Mouse (Mus musculus) mesoderm, embryonic 11.5 days (tissue): Measurements from ENCODE around the gene Ints7.

Source experiments
- DNase-seq: peaks from one replicate; pipeline ENCODE4 v3.0.0-alpha.2; 2012; ENCODE audit warnings: low read depth, low spot score

Ints7 gene

DNA sequence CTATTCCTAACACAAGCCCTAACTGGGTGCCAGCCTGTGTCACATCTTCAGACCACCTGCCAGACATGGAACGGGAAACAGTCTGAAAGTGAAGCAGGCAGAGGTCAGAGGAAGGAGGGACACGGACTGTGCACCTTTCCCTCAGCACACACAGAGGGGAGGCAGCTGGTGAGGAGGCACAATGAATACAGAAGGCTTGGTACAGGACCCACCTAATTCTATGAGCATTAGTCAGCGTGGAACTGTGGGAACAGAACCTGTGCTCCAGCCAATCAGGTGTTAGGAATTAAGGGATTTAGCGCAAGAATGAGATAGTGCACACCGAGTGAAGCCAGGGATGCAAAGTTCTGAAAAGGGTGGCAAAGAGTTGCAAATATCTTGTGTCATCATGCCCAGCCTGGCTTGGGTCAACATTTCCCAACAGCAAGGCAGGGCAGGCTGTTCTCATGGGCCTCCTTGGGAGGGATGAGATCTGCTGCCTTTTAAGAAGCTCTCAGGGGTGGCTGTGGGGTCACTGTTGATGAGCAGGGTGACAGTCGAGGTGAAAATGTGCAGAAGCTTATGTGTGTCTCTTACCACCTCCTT is 57.2 kb downstream of the Ints7 start:
- no peak for DNase-seq

DNA sequence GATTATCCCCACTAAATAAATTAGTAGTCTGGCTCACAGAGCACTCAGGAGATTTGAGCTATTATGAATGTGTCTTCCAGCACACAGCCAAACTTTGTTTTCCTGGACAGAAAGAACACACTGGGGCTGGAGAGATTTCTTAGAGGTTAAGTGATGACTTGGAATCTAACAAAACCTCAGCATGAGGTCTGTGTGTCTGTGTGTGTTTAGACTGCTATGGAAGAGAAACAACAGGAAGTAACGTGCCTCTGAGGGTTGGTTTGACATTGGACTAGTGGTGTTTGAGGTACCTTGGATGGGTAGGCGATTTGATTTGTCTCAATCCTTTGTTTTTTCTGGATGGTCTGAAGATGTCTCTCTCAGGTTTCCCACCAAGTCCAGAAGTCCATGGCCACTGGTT is 58.7 kb downstream of the Ints7 start:
- DNase-seq = no peak

DNA sequence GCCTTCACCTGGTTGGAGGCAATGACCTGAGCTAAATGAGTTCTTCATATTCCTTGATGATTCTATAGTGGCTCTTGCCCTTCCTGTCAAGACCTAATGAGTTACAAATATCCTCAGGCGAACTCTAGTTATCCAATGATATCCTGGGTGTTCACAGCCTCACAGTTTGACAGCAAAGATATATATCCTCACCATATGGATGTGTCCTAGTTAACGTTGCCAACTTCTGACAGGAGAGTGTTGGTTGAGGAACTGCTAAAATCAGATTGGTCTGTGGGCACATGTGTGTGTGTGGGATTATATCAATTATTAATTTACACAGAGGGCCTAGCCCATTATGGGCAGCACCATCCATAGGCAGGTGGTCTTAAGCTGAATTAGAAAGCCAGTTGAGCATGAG is 63.0 kb downstream of the Ints7 start:
- DNase-seq = no peak

DNA sequence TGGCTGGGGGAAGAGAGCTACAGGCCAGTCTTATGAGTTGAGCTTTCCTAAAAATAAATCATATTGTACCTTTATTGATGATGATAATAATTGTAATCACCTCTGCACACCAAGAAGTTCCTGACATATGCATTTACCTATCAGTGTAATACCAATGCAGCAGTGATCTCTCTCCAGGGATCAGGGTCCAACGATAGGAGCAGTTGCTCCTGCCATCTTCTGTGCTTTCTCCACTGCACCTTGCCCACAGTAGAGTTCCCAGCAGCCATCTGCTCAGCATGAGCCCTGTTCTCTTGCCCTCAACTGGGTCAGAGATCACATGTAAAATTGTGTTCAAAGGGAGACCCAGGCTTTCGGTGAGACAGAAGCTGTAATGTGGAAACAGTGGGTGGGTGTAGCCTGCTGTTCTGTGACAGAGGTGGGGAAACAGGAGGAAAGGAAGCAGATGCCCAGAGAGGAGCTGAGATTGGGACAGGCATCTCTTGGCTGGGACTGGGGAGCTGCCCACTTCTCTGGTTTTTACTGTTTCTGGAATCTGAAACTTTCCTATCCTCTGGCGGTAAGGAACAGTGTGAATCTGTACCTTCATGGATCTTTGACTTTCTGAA is 63.9 kb downstream of the Ints7 start:
- DNase-seq = no peak

DNA sequence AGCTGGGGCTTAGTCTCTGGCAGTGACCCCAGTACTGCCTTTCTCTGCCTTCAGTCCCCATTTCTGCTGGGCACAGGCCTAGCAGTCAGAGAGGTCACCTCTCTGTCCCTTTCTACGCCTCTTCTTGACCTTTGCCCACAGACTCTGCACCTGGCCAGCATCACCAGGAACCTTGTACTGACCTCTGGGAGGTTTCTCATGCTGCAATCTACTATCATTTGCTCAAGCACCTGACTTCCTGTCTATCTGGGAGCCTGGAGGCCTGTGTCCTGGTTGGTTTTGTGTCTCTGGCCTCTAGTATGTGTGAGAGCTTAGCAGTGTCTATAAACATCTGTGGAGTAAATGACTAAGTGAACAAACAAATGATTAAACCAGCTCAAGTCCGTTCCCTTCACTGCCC is 64.7 kb downstream of the Ints7 start:
- DNase-seq = no peak

DNA sequence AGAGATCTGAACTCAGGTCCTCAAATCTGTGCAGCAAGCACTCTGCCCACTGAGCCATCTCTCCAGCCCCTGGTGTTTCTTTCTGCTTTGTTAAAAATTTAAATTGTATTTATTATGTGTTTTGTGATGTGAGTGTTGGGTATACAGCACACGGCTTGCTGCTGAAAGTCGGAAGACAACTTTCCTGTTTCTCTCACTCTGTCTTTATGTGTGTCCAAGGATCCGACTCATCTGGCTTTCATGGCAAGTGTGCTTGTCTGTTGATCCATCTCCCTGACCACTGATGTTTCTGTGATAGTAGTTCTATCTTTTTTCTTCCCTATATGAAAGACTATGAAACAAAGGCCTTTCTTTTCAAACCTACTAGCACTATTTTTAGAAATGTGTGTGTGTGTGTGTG is 65.4 kb downstream of the Ints7 start:
- DNase-seq = no peak

DNA sequence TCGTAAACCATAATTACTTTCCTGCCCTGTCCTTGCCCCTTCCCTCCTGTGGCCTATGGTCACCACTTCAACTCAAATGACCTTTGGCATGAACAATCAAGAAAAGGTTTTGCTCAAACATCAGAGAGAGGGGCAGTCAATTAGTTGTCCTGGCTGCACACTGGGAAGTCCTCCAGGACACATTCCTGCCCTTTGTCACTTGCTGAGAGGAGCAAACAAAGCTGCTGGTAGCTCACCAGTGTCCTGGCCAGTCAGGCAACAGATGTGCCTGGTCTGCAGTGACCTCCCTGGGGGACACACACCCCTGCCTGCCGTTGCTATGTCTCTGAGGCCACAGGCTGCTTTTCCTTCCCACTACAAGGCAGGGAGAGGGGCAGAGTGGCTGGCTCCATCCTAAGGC is 66.0 kb downstream of the Ints7 start:
- DNase-seq = peak; percentile 55

DNA sequence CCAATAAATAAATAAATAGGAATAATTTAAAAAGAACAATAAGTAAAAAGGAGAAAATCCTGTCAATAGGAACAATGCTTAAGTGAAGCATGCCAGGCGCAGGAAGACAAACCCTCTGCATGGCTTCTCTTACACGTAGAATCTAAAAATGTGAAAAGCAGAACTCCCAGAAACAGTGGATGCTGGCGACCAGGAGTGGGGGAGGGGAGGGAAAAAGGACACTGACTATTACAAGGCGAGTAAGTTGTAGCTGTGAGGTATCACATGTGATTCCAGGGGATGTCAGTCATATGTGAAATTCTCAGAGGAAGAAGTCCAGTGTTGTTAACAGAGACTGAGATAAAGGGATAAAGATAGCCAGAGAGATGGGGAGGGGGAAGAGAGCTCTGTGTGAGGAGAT is 67.5 kb downstream of the Ints7 start:
- no peak for DNase-seq

DNA sequence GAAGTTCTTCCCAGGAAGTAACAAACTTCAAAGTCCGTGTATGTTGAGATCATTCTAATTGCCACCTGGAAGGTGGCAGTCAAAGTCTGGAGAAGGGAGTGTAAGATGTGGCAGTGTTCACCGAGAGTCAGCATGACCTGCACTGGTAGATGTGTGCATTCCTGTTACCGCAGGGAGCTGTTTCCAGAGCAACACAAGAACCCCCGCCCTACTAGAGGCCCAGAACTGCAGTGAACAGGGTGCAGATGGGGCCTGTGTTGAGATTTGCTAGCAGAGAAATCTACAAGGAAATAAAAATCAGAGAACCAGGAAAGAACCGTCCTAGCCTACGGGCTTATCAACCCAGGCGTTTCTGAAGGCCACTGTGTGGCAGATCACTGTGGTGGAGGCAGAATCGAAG is 70.5 kb downstream of the Ints7 start:
- no peak for DNase-seq

DNA sequence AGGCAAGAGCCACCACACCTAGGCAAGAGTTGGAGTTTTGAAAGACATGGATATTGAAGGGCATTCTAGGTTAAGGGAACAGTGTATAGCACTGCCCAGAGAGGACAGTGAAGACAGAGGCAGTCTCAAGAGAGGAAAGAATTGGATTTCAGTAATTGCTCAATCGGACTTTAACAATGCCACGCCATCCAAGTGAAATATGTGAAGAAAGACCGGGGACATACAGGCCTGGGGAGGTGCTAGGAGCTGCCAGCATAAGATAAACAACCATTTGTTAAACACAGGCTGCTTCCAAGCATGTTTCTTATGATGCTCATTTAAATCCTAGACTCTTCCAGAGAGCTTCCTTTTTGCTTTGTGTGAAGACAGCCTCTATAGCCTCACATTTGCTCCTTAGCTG is 72.2 kb downstream of the Ints7 start:
- no peak for DNase-seq

DNA sequence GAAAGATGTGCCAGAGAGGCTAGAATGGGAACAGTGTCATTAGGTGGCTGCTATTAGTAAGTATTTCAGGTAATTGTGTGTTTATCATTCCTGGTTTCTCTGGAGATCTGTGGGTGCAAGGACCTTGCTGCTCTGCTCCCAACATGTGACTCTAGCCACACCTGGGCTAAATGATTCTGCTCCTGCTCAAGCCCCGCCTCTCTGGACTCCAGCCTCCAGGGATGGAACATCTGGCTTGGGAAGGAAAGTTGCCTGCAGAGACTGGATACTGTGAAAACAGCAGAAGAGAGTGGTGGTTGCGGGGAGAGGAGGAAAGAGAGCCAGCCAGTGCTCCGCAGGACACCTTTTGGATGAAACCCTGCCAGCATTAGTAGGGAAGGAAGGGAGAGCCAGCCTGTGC is 84.0 kb downstream of the Ints7 start:
- no peak for DNase-seq

DNA sequence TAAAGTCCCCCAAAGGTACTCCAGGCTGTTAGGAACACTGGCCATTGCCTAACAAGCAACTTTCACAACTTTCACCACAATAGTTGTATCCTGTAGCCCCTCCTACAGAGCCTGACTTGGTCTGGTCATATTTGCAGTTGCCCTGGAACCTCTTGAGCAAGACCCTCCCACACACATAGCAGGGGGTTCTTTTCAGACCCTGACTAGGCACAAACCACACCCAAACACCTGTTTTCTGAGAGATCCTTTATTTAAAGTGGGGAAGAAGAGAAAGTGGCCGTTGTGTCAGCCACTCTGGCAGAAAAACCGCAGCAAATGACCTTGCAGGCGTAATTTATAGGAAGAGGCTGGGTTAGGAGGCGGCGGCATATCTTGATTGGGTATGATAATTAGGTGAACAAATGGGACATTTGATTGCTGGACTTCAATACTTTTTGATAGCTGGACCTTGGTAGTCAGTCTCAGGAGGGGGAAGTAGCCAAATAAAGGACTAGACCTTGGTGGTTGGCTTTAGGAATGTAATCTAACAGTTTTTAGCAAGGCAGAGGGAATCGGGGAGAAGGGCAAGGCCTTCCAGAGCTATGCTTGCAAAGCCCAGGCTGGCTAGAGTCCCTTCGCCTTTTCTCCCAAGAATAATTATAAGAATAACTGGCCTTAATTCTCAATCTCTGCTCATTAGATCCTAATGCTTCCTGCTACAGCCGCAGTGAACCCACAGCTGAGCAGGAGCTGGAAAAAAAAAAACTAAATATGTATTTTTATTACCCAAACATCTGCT is 85.8 kb downstream of the Ints7 start:
- DNase-seq = no peak

DNA sequence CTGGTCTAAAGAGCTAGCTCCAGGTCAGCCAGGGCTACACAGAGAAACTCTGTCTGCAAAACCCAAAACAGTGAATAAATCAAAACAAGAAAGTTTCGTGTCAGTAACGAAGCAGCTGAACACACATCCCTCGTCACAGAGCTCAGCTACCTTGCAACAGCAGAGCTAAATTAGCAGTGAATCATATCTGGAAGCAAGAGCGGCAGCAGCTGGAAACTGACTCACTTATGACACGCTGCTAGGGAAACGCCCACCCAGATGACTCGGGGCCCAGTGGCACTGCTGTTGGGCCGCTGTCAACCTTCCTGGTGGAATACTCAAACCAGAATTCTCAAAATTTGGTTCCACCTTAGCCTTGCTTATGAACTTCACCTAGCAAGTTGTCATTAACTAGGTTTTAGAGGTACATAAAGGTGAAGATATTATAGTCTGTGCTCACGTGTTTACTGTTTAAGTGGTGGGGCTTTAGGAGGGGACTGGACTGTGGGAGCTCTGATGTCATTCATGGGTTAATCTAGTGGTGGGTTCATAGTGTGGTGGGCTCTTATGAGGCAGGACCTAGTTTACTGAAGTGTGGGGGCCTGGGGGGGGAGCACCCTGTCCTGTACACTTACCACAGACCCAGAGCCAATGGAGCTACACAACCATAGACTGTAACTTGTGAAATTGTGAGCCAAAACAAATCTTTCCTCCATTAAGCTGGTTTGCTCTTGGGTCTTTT is 86.9 kb downstream of the Ints7 start:
- DNase-seq = no peak

DNA sequence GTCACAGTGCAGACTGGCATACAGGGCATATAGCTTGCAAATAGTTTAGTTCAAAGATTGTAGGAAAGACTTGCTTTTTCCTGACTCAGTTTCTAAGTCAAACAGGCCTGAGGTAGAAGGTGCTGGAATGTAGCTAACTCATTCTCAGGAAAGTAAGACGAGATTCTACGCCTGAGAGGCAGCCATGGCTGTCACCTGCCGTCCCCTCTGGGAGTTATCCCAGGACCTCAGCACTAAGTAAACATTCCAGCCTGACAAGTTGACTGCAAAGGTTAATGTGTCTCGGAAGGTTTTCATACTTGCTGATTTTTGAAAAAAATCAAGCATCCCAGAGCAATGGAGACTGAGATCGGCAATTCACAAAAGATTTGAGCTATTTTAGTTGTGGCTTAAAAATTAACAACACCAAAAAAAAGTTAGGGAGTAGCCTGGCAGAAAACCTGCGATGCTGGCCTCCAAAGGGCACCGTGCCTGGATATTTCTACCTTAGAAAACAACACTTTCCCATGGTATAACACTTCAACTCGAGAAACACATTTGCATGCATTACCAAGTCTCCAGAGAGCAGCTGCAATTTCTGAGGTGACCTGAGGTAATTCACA is 87.6 kb downstream of the Ints7 start:
- no peak for DNase-seq

DNA sequence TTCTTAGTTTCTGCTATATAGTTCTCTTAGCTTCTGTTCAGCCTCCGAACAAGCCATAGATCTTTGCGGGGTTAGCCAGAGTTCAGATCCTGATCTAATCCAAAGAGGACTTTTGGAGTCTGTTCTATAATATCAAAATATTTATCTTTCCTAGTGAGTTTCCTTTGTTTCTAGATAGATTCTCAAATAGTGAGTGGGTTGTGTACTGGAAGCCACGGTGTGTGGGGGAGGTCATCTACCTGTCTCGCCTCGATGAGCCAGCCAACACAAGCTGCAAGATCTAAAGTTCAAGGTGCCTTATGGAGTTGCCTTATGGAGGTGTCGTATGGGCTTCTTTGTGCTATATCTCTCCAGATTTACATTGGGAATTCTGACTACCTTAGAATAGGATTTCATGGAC is 88.2 kb downstream of the Ints7 start:
- no peak for DNase-seq

DNA sequence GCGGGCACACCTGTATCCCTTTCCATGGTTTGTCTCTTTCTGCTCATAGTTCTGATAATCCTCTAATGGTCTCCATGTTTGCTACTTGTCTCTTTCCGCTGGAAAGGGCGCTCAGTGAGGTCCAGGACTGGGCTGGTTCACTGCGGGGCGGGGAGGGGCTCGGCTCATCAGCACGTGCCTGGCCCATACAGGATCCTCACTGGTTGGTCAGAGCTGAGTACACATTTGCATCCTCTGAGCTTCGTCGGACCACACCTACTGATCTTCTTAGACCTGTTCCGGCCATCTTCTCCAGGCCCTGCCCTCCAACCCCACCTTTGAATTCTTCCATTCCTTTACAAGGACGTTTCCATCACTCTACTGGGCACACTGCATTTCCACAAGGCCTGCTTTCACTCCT is 90.9 kb downstream of the Ints7 start:
- DNase-seq = no peak

DNA sequence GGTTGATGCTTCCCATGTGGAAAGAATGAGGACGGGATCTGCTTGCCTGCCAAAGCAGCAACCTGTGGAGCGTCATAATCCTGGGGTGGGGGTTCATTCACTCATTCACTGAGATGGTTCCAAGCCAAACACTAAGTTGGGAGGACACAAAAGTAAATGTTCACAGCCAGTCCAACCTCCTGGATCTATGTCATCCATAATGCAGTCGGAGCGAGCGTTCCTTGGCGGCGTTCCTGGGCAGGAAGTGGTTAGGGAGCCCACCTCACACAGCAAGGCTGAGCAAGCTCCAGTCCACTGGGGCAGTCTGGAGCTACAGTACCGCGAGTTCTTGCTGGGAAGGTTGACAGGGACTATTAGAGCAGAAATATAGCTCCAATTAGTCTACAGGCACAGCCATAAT is 92.6 kb downstream of the Ints7 start:
- DNase-seq = no peak
